Mouse (Mus musculus): ENCODE measurements at regions not wholly inside any gene's neighbourhood (a gene's known extent, or its start where the extent isn't known, plus 50 kb on each side); places are given as distances from the start of the nearest gene placed in this dataset.
"Not testable (repeated sequence)": the region's sequence is repeated elsewhere in the genome, so short reads cannot be mapped to it uniquely, and the experiment has no call there.

DNA sequence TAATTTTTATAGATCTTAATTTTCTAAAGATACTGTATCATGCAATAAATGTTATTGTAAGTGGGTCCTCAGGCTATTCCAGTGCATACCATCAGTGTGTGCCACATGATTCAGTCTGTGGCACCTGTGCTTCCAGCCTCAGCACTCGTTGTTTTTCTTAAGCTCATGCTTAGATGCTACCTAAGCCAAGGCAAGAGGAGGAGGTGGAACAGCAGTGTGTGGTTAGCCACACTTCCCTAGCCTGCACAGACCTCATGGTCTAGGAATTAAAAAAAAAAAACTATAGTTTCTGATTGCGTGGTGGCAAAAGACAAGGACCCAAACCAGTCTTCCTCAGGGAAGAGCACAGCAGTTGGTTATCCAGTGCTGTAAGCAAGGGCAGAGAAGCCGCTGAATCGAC is 287.3 kb upstream of the Olfr1507 start:
- not testable (repeated sequence) for TF ChIP-seq CTCF (IDR thresholded peaks at IDR 0.05; ENCODE audit: low read depth, low read length); POLR2A (IDR thresholded peaks at IDR 0.05; ENCODE audit: insufficient read depth, low read length); EP300 (IDR thresholded peaks at IDR 0.05; ENCODE audit: insufficient read depth, low read depth, low read length)
